In genomic region chr4:34688021-34688420, GRCm38 (mm10) we compare ENCODE assay signal across 9 mouse cellular contexts. TPM values are rescaled to one million over a fixed set of nuclear protein-coding genes. Genes with fewer than 3 reads are reported as not detected.
DNase-seq lines count a peak whose midpoint lies in the region; ATAC-seq and TF ChIP-seq lines count a peak whose summit lies in the region.
"Had no signal": no experiment of that assay in that cellular context is flagged by ENCODE, and none has a peak within 500 bp of the region (broad histone marks: within the 10 kb centered on the region; RNA-seq: fewer than 3 reads in every experiment).

No protein-coding gene starts in this region.

- peak overlapping the region; percentile 66; the same call in 1 of the 2 replicates for H3K4me2 ChIP-seq in heart, embryonic 15.5 days
- H3K4me2 ChIP-seq in hindbrain, embryonic 11.5 days (replicated peaks; ENCODE audit: low read depth, low read length), result no peak overlapping the region
- no peak overlapping the region for H3K4me2 ChIP-seq in midbrain, embryonic 11.5 days

- no peak for ATAC-seq in heart, embryonic 15.5 days (replicated peaks; ENCODE audit: insufficient number of reproducible peaks, insufficient read depth, low FRiP score, low read depth)
- ATAC-seq in hindbrain, embryonic 11.5 days (ENCODE audit: low FRiP score), result no peak
- ATAC-seq in midbrain, embryonic 11.5 days (ENCODE audit: low FRiP score), result no peak

- no peaks in the 10 kb centered on the region for H3K9me3 ChIP-seq in heart, embryonic 15.5 days (replicated peaks)
- no peaks in the 10 kb centered on the region for H3K9me3 ChIP-seq in hindbrain, embryonic 11.5 days (ENCODE audit: control insufficient read depth, low read length)
- H3K9me3 ChIP-seq in midbrain, embryonic 11.5 days (ENCODE audit: control insufficient read depth, low read length), result no peaks in the 10 kb centered on the region

- peak overlapping the region; percentile 70; the same call in 1 of the 2 replicates for H3K4me3 ChIP-seq in heart, embryonic 15.5 days
- H3K4me3 ChIP-seq in hindbrain, embryonic 11.5 days (ENCODE audit: low read depth, low read length), result no peak overlapping the region
- no peak overlapping the region for H3K4me3 ChIP-seq in midbrain, embryonic 11.5 days (ENCODE audit: low read depth, low read length)

- 0 out of 2 replicates have a peak, but pooled peaks cover 2% of the 10 kb centered on the region for H3K4me1 ChIP-seq in heart, embryonic 15.5 days (replicated peaks)
- no peaks in the 10 kb centered on the region for H3K4me1 ChIP-seq in hindbrain, embryonic 11.5 days (replicated peaks; ENCODE audit: control insufficient read depth, insufficient read depth, low read length)
- peaks cover 7% of the 10 kb centered on the region for H3K4me1 ChIP-seq in midbrain, embryonic 11.5 days (ENCODE audit: control insufficient read depth, insufficient read depth, low read length)

- H3K36me3 ChIP-seq in heart, embryonic 15.5 days, result no peaks in the 10 kb centered on the region; the same call in 1 of the 2 replicates
- H3K36me3 ChIP-seq in hindbrain, embryonic 11.5 days (ENCODE audit: control insufficient read depth, insufficient read depth, low read length), result no peaks in the 10 kb centered on the region
- H3K36me3 ChIP-seq in midbrain, embryonic 11.5 days (ENCODE audit: control insufficient read depth, insufficient read depth, low read length), result no peaks in the 10 kb centered on the region

- no peak overlapping the region for H3K27ac ChIP-seq in heart, embryonic 15.5 days
- no peak overlapping the region for H3K27ac ChIP-seq in hindbrain, embryonic 11.5 days (ENCODE audit: low read depth, low read length)
- H3K27ac ChIP-seq in midbrain, embryonic 11.5 days (ENCODE audit: low read depth, low read length), result no peak overlapping the region

- no peak overlapping the region for H3K9ac ChIP-seq in heart, embryonic 15.5 days
- H3K9ac ChIP-seq in hindbrain, embryonic 11.5 days (ENCODE audit: low read depth, low read length), result no peak overlapping the region
- no peak overlapping the region for H3K9ac ChIP-seq in midbrain, embryonic 11.5 days (ENCODE audit: low read length)

- WGBS in heart, embryonic 15.5 days, result 64% methylated on average over 3 of the region's 3 CpGs
- WGBS in hindbrain, embryonic 11.5 days, result 86% methylated on average over 3 of the region's 3 CpGs
- WGBS in midbrain, embryonic 11.5 days, result 69% methylated on average over 3 of the region's 3 CpGs

- H3K27me3 ChIP-seq in heart, embryonic 15.5 days, result no peaks in the 10 kb centered on the region
- H3K27me3 ChIP-seq in hindbrain, embryonic 11.5 days (ENCODE audit: control insufficient read depth, insufficient read depth, low read length), result no peaks in the 10 kb centered on the region
- no peaks in the 10 kb centered on the region for H3K27me3 ChIP-seq in midbrain, embryonic 11.5 days (ENCODE audit: control insufficient read depth, insufficient read depth, low read length)

- no peak for TF ChIP-seq POLR2A in brain, embryonic 14.5 days (IDR thresholded peaks at IDR 0.05; ENCODE audit: borderline replicate concordance, extremely low read depth, insufficient read depth, insufficient read length, poor library complexity, severe bottlenecking)

- TF ChIP-seq CTCF in brain, embryonic 14.5 days (IDR thresholded peaks at IDR 0.05; ENCODE audit: borderline replicate concordance, extremely low read depth, insufficient read depth, insufficient read length), result no peak

- no peak for DNase-seq in heart, postnatal 4 days
- DNase-seq in brain, embryonic 14.5 days (ENCODE audit: low read depth), result peak; percentile 40
- DNase-seq in hindbrain, embryonic 11.5 days (ENCODE audit: low spot score), result peak; percentile 9
- DNase-seq in midbrain, embryonic 11.5 days (ENCODE audit: low spot score, missing footprints), result peak; percentile 91
- no peak for DNase-seq in thymus, postnatal 14 days
- no peak for DNase-seq in urinary bladder, adult 2 months (ENCODE audit: low spot score)
- no peak for DNase-seq in gastrocnemius, adult 8-10 months (ENCODE audit: low spot score in 2 of 2)

RNA-seq across cellular contexts. Expression of gene Slc35a1, which starts 0.8 kb away (rescaled TPM):
- 36.5 and 45.6 TPM in 2 replicates for polyA plus RNA-seq in heart, embryonic 15.5 days (2015; fragmentation: Nextera tagmentation; extraction: Ambion mirVana)
- 10 to 100 TPM; 23.3 to 23.5 TPM for total RNA-seq in heart, postnatal 4 days (2021)
- polyA plus RNA-seq in brain, embryonic 14.5 days (2012; rRNA removed), result 21.4 and 27.0 TPM in 2 replicates
- polyA plus RNA-seq in hindbrain, embryonic 11.5 days (2014; fragmentation: Nextera tagmentation; extraction: Ambion mirVana), result 52.1 and 62.4 TPM in 2 replicates
- 49.7 and 51.9 TPM in 2 replicates for polyA plus RNA-seq in midbrain, embryonic 11.5 days (2014; fragmentation: Nextera tagmentation; extraction: Ambion mirVana)
- 28.1 and 32.5 TPM in 2 replicates for polyA plus RNA-seq in urinary bladder, adult 2 months (2012; rRNA removed)
- 10 to 100 TPM; 11.5 to 14.0 (median 13.7) TPM for total RNA-seq in gastrocnemius, adult 8-10 months (2022)

RNA-seq across cellular contexts. Expression of gene Cfap206, which starts 42.0 kb away (rescaled TPM):
- polyA plus RNA-seq in heart, embryonic 15.5 days (2015; fragmentation: Nextera tagmentation; extraction: Ambion mirVana), result 0.30 and 0.81 TPM in 2 replicates
- total RNA-seq in heart, postnatal 4 days (2021), result under 1 TPM; 0.29 to 0.54 TPM
- polyA plus RNA-seq in brain, embryonic 14.5 days (2012; rRNA removed), result 1.6 and 2.8 TPM in 2 replicates
- 4.5 and 5.1 TPM in 2 replicates for polyA plus RNA-seq in hindbrain, embryonic 11.5 days (2014; fragmentation: Nextera tagmentation; extraction: Ambion mirVana)
- 0.48 and 0.99 TPM in 2 replicates for polyA plus RNA-seq in midbrain, embryonic 11.5 days (2014; fragmentation: Nextera tagmentation; extraction: Ambion mirVana)
- 0.62 and 1.2 TPM in 2 replicates for polyA plus RNA-seq in urinary bladder, adult 2 months (2012; rRNA removed)
- not detected for total RNA-seq in gastrocnemius, adult 8-10 months (2022)
- polyA plus RNA-seq: small intestine, adult 2 months had no signal

Comparison
In these comparisons a context has a peak if more than half of its experiments do, and no peak if none do; other contexts are left out.
1. DNase-seq: peak in brain, embryonic 14.5 days (single experiment), hindbrain, embryonic 11.5 days (single experiment) and midbrain, embryonic 11.5 days (single experiment); none in heart, postnatal 4 days (single experiment), thymus, postnatal 14 days (single experiment), urinary bladder, adult 2 months (single experiment) and gastrocnemius, adult 8-10 months (0 of 2).